Mouse (Mus musculus): ENCODE data around the gene Dusp6.

Gene Dusp6

GRCm38 (mm10) chr10:99244655-99245260 lies 18.3 kb upstream of the Dusp6 start:
- no peak for DNase-seq (ENCODE audit: low spot score in 2 of 2)

DNA sequence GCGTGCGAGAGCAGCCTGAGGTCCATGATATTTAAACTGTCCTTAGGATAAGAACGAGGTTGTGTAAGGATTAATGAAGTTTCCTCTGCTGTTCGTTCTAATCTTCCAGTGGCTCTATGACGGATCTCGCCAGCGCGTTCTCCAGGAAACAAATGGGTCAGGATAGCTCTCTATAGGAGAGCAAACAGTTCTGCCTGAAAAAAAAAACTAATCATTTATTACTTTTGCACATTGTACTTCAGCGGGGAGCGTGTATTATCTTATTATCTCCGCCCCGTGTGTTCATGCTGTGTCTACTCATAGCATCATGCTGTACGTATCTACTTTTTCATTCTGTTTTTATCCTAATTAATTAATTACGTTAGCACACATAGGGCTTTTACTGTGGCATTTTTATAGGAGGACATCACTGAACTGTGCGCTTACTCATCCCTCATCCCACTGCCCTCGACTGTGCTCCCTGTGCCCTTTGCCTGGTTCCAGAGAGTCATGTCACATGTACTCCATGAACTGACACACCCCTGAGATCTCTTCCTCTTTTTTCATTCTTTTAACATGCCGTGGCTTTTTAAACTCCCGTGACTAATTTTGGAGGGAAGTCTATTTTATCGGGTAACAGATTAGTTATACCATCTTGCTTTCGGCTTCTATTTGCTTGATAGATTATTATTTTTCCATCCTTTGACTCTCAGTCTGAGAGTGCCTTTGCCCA lies 16.1 kb upstream of the Dusp6 start:
- no peak for DNase-seq (ENCODE audit: low spot score in 2 of 2)

DNA sequence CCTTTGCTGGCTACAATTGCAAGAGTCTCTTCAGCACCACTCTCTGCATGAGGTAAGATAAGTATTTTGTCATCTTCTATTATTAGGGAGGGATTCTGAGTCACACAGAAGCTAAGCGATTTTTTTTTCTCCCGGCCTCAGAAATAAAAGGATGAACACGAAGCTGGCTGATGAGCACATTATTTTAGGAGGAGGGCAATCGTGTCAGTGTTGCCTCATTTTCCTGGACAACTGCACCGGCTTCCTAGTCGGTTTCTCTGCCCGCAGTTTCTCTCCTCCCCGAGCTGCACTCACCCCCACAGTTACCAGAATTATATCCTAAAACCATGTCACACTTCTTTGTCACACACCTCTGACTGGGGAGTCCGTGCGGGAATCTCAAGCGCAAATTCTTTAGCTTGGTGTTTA lies 12.2 kb upstream of the Dusp6 start:
- DNase-seq (ENCODE audit: low spot score in 2 of 2) = peak in 1 of 2 experiments; percentile 64

- DNase-seq (ENCODE audit: low spot score in 2 of 2) = no peak
Measured at GRCm38 (mm10) chr10:99253412-99253811, 9.6 kb upstream of the Dusp6 start.

- no peak for DNase-seq (ENCODE audit: low spot score in 2 of 2)
Measured at GRCm38 (mm10) chr10:99255830-99256570, 7.0 kb upstream of the Dusp6 start.

GRCm38 (mm10) chr10:99257531-99257930 lies 5.5 kb upstream of the Dusp6 start:
- no peak for DNase-seq (ENCODE audit: low spot score in 2 of 2)

DNA sequence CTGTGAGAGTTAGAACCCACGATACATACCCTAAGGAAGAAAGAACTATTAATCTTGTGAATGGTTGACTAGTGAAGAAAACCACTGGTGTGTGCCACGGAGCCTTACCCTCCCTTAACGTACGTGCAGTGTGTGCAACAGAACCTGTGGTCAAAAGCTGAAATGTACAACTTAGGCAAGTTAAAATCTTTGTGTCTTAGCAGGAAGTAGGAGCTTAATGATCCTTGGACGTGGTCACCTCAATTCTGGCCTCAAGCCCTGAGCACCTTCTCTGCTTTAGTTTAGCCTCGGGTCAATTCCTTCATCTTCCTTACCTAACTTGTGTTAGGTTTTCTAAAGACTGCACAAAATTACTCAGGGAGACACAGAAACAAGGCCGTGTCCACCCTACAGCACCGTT lies 3.2 kb upstream of the Dusp6 start:
- DNase-seq (ENCODE audit: low spot score in 2 of 2) = no peak

- DNase-seq (ENCODE audit: low spot score in 2 of 2) = peak; percentile 83 to 87
Measured at GRCm38 (mm10) chr10:99261151-99261635, 1.8 kb upstream of the Dusp6 start.

DNA sequence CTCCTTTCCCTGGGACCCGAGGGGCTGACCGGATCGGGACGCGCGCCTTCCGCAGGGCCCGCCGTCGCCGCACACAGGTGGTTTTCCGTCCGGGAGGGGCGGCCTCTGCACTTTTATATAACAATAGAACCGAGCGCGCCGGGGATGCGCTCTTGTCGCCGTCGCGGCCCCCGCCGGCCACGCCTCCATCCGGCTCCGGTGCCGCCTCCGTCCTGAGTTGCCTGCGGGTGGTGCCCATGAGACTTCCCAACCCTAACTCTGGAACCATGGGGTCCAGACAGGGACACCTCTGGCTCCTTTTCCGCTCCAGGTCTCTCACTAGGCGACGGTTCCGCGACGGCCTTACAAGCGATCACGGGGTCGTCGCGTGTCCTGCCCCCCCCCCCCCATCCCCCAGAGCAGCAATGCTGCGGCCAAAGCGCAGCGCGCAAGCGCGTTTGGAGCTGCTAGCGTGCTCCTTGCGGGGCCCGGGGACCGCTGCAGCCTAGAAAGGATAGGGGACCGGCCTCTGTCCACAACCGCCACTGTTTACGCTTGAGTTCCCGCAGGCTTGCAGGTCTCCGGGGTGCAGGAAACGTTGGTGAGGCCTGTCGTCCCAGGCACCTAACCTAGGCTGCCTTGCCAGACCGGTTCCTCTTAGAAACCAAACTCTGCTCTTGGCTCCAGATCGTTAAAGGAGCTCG lies 1.3 kb upstream of the Dusp6 start:
- peak; percentile 74 to 80 for DNase-seq (ENCODE audit: low spot score in 2 of 2)

GRCm38 (mm10) chr10:99262319-99262866 lies 638 bp upstream of the Dusp6 start:
- no peak for DNase-seq (ENCODE audit: low spot score in 2 of 2)

- DNase-seq (ENCODE audit: low spot score in 2 of 2) = no peak
Measured at GRCm38 (mm10) chr10:99263419-99264221, 589 bp downstream of the Dusp6 start.

DNA sequence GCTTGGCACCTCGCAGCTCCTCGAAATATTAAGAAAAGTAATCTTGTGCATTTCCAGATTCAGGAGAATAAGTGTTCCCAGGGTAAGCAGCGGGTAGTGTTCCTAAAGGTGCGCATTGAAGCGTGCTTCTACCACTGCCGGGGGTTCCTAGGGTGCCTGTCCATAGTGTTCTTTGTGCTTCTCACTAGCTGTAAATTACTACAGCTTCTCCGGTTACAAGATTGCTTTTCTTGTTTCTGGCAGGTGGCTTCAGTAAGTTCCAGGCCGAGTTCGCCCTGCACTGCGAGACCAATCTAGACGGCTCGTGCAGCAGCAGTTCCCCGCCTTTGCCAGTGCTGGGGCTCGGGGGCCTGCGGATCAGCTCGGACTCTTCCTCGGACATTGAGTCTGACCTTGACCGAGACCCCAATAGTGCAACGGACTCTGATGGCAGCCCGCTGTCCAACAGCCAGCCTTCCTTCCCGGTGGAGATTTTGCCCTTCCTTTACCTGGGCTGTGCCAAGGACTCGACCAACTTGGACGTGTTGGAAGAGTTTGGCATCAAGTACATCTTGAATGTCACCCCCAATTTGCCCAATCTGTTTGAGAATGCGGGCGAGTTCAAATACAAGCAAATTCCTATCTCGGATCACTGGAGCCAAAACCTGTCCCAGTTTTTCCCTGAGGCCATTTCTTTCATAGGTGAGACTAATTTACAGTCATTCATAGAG lies 1.4 kb downstream of the Dusp6 start:
- no peak for DNase-seq (ENCODE audit: low spot score in 2 of 2)

- no peak for DNase-seq (ENCODE audit: low spot score in 2 of 2)
Measured at GRCm38 (mm10) chr10:99265011-99265694, 2.1 kb downstream of the Dusp6 start.

- DNase-seq (ENCODE audit: low spot score in 2 of 2) = no peak
Measured at GRCm38 (mm10) chr10:99266025-99266424, 3.0 kb downstream of the Dusp6 start.

DNA sequence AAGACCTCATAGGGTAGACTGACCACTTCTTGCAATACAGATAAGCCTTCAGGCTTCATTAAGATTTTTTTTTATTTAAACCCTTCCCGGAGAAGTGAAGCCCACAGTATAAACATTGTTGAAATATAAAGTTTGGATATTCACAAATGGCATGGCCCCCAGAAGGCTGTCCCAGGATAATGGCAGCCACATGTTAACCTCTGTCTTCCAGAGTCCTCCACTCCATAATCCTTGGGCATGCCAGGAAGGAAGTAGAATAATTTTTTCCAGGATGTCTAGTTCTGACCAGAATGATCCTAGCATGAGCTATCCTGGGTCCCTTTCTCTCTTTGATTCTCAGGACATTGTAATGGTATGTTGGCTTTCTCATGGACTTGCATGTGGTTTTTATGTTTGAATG lies 4.6 kb downstream of the Dusp6 start:
- no peak for DNase-seq (ENCODE audit: low spot score in 2 of 2)

DNA sequence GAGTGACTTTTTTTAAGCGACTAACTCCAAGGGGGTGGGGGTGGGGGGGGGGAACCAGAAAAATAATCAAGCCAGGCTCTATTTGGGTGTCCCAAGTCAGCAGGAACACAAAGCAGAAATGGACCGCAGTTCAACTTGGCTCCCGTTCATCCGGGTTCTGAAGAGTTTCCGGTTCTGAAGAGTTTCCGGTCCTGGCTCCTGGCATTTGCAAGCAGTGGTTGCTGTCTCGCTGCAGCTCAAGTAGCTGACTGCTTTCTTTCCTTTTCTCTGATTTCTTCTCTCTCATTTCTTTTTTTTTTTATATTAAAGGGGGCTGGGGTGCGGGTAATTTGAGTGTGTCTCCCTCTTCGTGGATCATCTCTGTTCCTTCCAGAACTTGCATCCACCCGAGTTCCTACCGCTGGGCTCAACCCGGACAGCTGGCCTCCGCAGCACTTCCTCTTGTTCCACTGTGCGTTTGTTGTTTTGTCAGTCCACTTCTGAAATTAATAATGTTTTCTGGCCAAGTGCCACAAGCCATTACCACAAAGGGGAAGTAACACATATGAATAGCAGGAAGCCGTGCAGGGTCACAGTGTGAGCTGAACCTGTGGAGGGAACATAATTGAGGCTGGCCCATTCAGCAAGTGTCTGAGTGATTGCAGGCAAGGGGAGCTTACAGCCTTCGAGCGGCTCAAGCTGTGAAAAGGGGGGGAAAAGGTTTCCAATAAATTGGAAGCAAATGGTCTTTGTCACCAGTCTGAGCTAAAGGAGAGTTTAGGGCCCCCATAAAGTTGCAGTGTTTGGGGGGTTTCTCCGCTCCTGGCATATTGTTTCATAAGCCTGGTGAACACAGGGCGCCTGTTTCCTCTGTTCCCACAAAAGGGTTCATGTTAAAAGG lies 5.6 kb downstream of the Dusp6 start:
- no peak for DNase-seq (ENCODE audit: low spot score in 2 of 2)

- no peak for DNase-seq (ENCODE audit: low spot score in 2 of 2)
Measured at GRCm38 (mm10) chr10:99269301-99269701, 6.3 kb downstream of the Dusp6 start.

GRCm38 (mm10) chr10:99269704-99270103 lies 6.7 kb downstream of the Dusp6 start:
- no peak for DNase-seq (ENCODE audit: low spot score in 2 of 2)

GRCm38 (mm10) chr10:99270406-99270805 lies 7.4 kb downstream of the Dusp6 start:
- DNase-seq (ENCODE audit: low spot score in 2 of 2) = no peak

Measured in right cerebral cortex, postnatal 36 days (tissue).